Mouse (Mus musculus) embryo, embryonic 9.5 days (tissue): ENCODE data around the gene Avpr2.
A peak's percentile ranks its signal among the peaks of the same experiment; 100 is the strongest.

Experiments used
- DNase-seq: peaks from one replicate; pipeline ENCODE4 v3.0.0-alpha.2; 2017; ENCODE audit errors: extremely low spot score

Avpr2 gene

GRCm38 (mm10) chrX:73891551-73892152 is at the start of gene Avpr2:
Gene Avpr2, plus strand, starts transcription at chrX:73892102.
- DNase-seq: no peak

GRCm38 (mm10) chrX:73854326-73855086 is 37.4 kb upstream of the Avpr2 start:
- DNase-seq: no peak

GRCm38 (mm10) chrX:73855087-73855408 is 36.9 kb upstream of the Avpr2 start:
- no peak for DNase-seq

GRCm38 (mm10) chrX:73864692-73865091 is 27.2 kb upstream of the Avpr2 start:
- DNase-seq: peak; percentile 35

GRCm38 (mm10) chrX:73867256-73867655 is 24.6 kb upstream of the Avpr2 start:
- DNase-seq: no peak

GRCm38 (mm10) chrX:73867852-73868251 is 24.1 kb upstream of the Avpr2 start:
- no peak for DNase-seq

GRCm38 (mm10) chrX:73869334-73869733 is 22.6 kb upstream of the Avpr2 start:
- peak; percentile 44 for DNase-seq

GRCm38 (mm10) chrX:73871474-73871873 is 20.4 kb upstream of the Avpr2 start:
- DNase-seq: no peak

GRCm38 (mm10) chrX:73871956-73872355 is 19.9 kb upstream of the Avpr2 start:
- no peak for DNase-seq

GRCm38 (mm10) chrX:73875881-73876280 is 16.0 kb upstream of the Avpr2 start:
- no peak for DNase-seq

- no peak for DNase-seq
Observed at GRCm38 (mm10) chrX:73877014-73877413, 14.9 kb upstream of the Avpr2 start.

GRCm38 (mm10) chrX:73880194-73881035 is 11.5 kb upstream of the Avpr2 start:
- DNase-seq: peak; percentile 13

GRCm38 (mm10) chrX:73881036-73881427 is 10.9 kb upstream of the Avpr2 start:
- peak; percentile 7 for DNase-seq

GRCm38 (mm10) chrX:73881463-73881862 is 10.4 kb upstream of the Avpr2 start:
- DNase-seq: peak; percentile 20

- no peak for DNase-seq
Observed at GRCm38 (mm10) chrX:73892833-73893232, 931 bp downstream of the Avpr2 start.

GRCm38 (mm10) chrX:73895719-73896118 is 3.8 kb downstream of the Avpr2 start, which contains the start of gene L1cam:
Gene L1cam, minus strand, starts transcription at chrX:73896105.
- DNase-seq: peak; percentile 28

GRCm38 (mm10) chrX:73897959-73898358 is 6.1 kb downstream of the Avpr2 start:
- no peak for DNase-seq

- DNase-seq: no peak
Observed at GRCm38 (mm10) chrX:73910049-73910448, 18.1 kb downstream of the Avpr2 start.

- DNase-seq: no peak
Observed at GRCm38 (mm10) chrX:73910451-73910850, 18.5 kb downstream of the Avpr2 start.

GRCm38 (mm10) chrX:73911156-73911555 is 19.3 kb downstream of the Avpr2 start:
- peak; percentile 6 for DNase-seq

GRCm38 (mm10) chrX:73911588-73911987 is 19.7 kb downstream of the Avpr2 start:
- no peak for DNase-seq
